Mouse (Mus musculus): Measurements from ENCODE around the gene Aff1. TPM values are rescaled to one million over a fixed set of nuclear protein-coding genes. Genes with fewer than 3 reads are reported as not detected.

The Aff1 gene
- polyA plus RNA-seq, 1 experiment: 13.6 TPM

DNA sequence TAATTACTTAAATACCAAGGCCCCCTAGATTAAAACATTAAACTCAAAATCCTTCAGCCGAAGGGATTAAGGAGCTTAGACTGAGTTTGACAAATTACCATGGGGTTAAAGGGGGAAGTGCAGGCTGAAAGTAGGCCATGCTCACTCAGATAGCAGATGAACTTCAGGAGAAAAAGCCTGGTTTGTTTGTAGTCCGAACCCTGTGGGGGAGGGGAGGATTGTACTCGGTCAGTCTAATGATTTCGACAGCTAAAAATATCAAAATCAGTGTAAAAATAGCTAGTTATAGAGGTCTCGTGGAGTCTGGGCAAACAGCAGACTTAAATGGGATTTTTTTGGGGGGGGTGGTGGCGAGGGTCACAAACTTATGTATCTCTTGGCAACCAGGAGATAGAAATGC lies 96.3 kb downstream of the Aff1 start:
- H3K9me3 ChIP-seq: no peaks in the 10 kb centered on the region
- H3K4me1 ChIP-seq: peaks cover 21% of the 10 kb centered on the region
- no peak overlapping the region for H3K4me3 ChIP-seq (replicated peaks)
- no peaks in the 10 kb centered on the region for H3K27me3 ChIP-seq (replicated peaks)
- TF ChIP-seq GATA1 (IDR thresholded peaks at IDR 0.05; ENCODE audit: borderline replicate concordance, low read length) (no peak), FLI1 (IDR thresholded peaks at IDR 0.05; ENCODE audit: low read length) (no peak)
- H3K36me3 ChIP-seq (replicated peaks; ENCODE audit: low read length): peaks cover 91% of the 10 kb centered on the region

DNA sequence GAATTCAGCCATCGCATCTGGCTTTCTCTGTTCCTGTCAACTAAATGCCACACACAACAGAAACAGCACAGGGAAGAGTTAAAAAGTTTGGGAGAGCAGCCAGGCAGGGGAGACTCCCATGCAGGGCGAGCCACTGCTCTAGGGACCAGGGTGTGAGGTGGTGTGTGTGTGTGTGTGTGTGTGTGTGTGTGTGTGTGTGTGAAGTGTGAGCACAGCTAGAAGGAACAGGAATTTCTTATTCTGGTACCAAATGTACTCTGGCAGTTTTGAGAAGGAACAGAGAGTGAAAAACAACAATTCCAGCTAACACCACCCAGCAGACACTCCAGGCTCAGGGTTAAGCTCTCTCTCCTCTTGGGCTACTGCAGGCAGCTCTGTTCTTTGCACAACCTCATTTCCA lies 96.8 kb downstream of the Aff1 start:
- H3K9me3 ChIP-seq: no peaks in the 10 kb centered on the region
- no peaks in the 10 kb centered on the region for H3K27me3 ChIP-seq (replicated peaks)
- no peak overlapping the region for H3K4me3 ChIP-seq (replicated peaks)
- H3K36me3 ChIP-seq (replicated peaks; ENCODE audit: low read length): peaks cover 91% of the 10 kb centered on the region
- TF ChIP-seq GATA1 (IDR thresholded peaks at IDR 0.05; ENCODE audit: borderline replicate concordance, low read length) (no peak), FLI1 (IDR thresholded peaks at IDR 0.05; ENCODE audit: low read length) (no peak)
- H3K4me1 ChIP-seq: peaks cover 18% of the 10 kb centered on the region

DNA sequence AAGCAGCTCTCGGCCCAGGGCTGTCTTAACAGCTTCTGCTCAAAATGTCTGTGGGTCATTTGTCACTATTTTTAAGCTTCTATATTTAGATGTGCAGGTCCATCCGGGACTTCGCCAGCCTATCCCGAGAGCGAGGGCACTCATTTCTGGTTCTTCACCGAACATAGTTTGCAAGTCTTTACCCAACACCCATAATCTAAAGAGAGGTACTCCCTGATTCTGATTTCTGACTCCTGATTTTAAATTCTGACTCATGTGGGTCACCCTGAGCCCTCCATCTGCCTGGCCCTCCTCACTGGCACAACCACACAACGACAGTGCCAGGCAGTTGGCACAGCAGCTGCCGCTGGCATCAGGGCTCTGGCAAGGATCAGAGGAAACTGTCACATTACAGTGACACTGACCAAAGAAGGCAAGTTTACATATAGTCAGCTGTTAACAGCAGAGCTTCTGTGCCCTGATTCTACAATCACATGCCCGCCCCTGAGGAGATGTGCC lies 97.5 kb downstream of the Aff1 start:
- no peaks in the 10 kb centered on the region for H3K27me3 ChIP-seq (replicated peaks)
- no peak overlapping the region for H3K4me3 ChIP-seq (replicated peaks)
- peaks cover 19% of the 10 kb centered on the region for H3K4me1 ChIP-seq
- H3K9me3 ChIP-seq: no peaks in the 10 kb centered on the region
- peaks cover 90% of the 10 kb centered on the region for H3K36me3 ChIP-seq (replicated peaks; ENCODE audit: low read length)
- no peak for TF ChIP-seq GATA1 (IDR thresholded peaks at IDR 0.05; ENCODE audit: borderline replicate concordance, low read length)
- TF ChIP-seq FLI1 (IDR thresholded peaks at IDR 0.05; ENCODE audit: low read length): no peak

DNA sequence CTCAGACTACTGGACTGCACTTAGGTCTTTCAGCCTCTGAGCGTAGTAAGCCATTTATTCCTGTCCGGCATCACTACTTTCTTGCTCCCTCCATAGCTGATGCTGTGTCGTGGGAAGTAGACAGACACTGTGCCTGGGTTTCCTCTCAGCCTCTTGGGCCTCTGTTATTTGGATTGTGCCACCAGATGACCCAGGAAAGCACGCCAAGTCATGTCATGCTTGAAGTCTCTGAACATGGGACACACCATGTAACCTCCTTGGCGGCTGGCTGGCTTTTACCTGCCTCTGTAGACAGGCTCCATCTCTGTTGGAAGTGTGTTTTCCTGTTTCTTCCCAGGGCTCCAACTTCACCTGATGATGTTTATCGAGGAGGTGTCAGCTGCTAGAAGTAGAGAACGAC lies 99.6 kb downstream of the Aff1 start:
- Histone ChIP-seq H3K27me3 (replicated peaks) (no peaks in the 10 kb centered on the region), H3K4me3 (replicated peaks) (no peak overlapping the region), H3K36me3 (replicated peaks; ENCODE audit: low read length) (peaks cover 82% of the 10 kb centered on the region), H3K4me1 (peaks cover 40% of the 10 kb centered on the region), H3K9me3 (no peaks in the 10 kb centered on the region)
- TF ChIP-seq GATA1 (IDR thresholded peaks at IDR 0.05; ENCODE audit: borderline replicate concordance, low read length) (no peak), FLI1 (IDR thresholded peaks at IDR 0.05; ENCODE audit: low read length) (no peak)

DNA sequence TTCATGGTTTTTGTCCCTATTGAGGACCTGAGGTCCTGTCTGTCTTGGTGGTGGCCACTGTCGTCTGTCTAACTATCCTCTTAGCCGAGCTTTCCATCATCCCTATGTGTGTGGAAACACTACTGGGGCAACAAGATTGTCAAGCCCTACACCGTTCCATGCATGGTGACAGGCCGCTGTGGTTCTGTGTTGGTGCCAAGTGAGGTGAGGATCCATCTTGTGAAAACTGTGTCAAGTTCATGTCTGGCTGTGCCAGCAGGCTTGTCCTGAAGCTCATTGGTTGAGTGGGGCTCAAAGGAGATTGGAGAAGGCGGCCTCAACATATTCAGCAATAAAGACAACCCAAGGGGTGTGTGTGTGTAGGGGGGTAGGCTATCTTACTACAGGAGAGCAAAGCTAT lies 102.9 kb downstream of the Aff1 start:
- Histone ChIP-seq H3K9me3 (no peaks in the 10 kb centered on the region), H3K27me3 (replicated peaks) (no peaks in the 10 kb centered on the region), H3K4me1 (peaks cover 49% of the 10 kb centered on the region), H3K4me3 (replicated peaks) (no peak overlapping the region), H3K36me3 (replicated peaks; ENCODE audit: low read length) (peaks cover 78% of the 10 kb centered on the region)
- TF ChIP-seq GATA1 (IDR thresholded peaks at IDR 0.05; ENCODE audit: borderline replicate concordance, low read length) (no peak), FLI1 (IDR thresholded peaks at IDR 0.05; ENCODE audit: low read length) (no peak)

DNA sequence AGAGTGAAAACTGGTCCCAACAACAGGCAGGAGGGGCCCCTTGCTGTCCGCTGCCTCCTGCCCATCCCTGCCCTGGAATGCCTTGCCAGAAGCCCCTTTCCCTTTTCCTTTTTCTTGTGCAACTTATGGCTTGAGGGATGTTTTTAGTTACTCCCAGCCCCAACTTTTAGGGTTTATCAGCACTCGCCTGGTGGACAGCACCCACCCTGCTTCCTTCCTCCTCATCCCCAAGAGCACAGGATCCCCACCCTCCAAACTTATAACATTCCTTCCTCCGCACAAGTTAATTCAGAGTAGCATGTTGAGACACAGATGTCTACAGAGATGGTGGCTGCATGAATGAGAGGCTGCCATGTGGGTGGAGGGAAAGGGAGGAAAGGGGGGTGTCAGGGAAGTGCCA lies 103.9 kb downstream of the Aff1 start:
- TF ChIP-seq GATA1 (IDR thresholded peaks at IDR 0.05; ENCODE audit: borderline replicate concordance, low read length) (no peak), FLI1 (IDR thresholded peaks at IDR 0.05; ENCODE audit: low read length) (no peak)
- no peak overlapping the region for H3K4me3 ChIP-seq (replicated peaks)
- H3K4me1 ChIP-seq: peaks cover 55% of the 10 kb centered on the region
- H3K27me3 ChIP-seq (replicated peaks): no peaks in the 10 kb centered on the region
- no peaks in the 10 kb centered on the region for H3K9me3 ChIP-seq
- H3K36me3 ChIP-seq (replicated peaks; ENCODE audit: low read length): peaks cover 81% of the 10 kb centered on the region

DNA sequence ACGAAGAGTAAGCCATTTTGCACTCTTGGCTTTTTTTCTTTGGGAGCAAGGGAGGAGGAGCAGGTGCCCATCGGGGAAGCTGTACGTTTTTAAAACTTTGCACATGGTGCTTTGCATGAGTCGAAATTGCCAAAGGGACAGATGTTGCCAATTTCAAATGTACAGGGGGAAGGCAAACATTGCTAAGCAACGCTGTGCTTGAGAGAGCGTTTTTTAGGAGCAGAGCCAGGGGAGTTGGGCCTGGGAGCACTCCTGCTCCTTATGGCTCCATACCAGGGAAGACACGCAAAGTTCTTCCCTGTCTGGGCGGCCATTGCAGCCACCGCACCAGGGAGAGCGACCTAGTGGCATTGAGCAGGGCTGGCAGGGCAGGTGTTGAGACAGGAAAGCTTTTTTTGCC lies 105.6 kb downstream of the Aff1 start:
- peaks cover 76% of the 10 kb centered on the region for H3K36me3 ChIP-seq (replicated peaks; ENCODE audit: low read length)
- H3K9me3 ChIP-seq: no peaks in the 10 kb centered on the region

DNA sequence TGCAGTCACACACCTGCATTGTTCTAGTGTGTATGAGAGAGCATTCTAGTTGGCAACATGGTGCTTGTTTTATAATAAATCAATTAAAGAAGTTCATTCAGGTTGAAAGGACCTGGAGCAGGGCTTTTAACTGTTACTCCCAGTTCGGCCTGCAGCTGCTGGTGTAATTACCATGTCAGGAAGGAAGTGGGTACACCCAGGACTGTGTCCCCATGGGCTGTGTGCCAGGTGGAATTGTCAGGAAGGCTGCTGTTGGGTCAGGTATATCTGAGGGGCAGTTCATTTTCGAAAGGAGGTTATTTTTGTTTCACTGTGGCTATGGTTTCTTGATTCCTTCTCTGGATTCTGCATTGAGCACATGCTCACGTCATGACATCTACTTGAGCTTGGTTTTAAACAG lies 107.3 kb downstream of the Aff1 start:
- H3K4me1 ChIP-seq: peaks cover 66% of the 10 kb centered on the region
- H3K27me3 ChIP-seq (replicated peaks): no peaks in the 10 kb centered on the region
- no peak for TF ChIP-seq FLI1 (IDR thresholded peaks at IDR 0.05; ENCODE audit: low read length)
- no peak for TF ChIP-seq GATA1 (IDR thresholded peaks at IDR 0.05; ENCODE audit: borderline replicate concordance, low read length)
- H3K9me3 ChIP-seq: no peaks in the 10 kb centered on the region
- no peak overlapping the region for H3K4me3 ChIP-seq (replicated peaks)
- H3K36me3 ChIP-seq (replicated peaks; ENCODE audit: low read length): peaks cover 62% of the 10 kb centered on the region

More for the DNA sequence above, 105.6 kb downstream of the Aff1 start:
- H3K4me3 ChIP-seq (replicated peaks): no peak overlapping the region
- H3K27me3 ChIP-seq (replicated peaks): no peaks in the 10 kb centered on the region
- H3K4me1 ChIP-seq: peaks cover 55% of the 10 kb centered on the region
- no peak for TF ChIP-seq GATA1 (IDR thresholded peaks at IDR 0.05; ENCODE audit: borderline replicate concordance, low read length)
- no peak for TF ChIP-seq FLI1 (IDR thresholded peaks at IDR 0.05; ENCODE audit: low read length)

DNA sequence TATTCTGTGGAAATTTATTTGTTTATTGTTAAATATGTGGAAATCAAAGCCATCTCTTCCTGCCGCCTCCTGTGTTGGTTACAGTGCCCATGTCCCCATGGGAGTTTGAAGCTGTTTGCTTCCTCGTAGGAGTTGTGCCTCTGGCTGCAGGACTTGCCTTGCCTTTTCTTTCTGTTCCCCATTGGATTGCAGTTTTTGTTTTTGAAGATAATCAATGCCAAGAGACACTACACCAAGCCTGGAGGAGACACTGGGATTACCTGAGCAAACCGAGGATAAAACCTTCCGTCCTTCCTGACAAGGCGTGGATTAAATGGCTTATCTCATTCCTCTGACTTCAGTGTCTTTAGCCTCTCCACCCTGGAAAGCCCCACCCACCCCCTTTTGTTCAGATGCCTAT lies 107.8 kb downstream of the Aff1 start:
- Histone ChIP-seq H3K4me1 (peaks cover 61% of the 10 kb centered on the region), H3K27me3 (replicated peaks) (no peaks in the 10 kb centered on the region), H3K4me3 (replicated peaks) (no peak overlapping the region), H3K9me3 (no peaks in the 10 kb centered on the region), H3K36me3 (replicated peaks; ENCODE audit: low read length) (peaks cover 57% of the 10 kb centered on the region)
- no peak for TF ChIP-seq FLI1 (IDR thresholded peaks at IDR 0.05; ENCODE audit: low read length)
- TF ChIP-seq GATA1 (IDR thresholded peaks at IDR 0.05; ENCODE audit: borderline replicate concordance, low read length): no peak

DNA sequence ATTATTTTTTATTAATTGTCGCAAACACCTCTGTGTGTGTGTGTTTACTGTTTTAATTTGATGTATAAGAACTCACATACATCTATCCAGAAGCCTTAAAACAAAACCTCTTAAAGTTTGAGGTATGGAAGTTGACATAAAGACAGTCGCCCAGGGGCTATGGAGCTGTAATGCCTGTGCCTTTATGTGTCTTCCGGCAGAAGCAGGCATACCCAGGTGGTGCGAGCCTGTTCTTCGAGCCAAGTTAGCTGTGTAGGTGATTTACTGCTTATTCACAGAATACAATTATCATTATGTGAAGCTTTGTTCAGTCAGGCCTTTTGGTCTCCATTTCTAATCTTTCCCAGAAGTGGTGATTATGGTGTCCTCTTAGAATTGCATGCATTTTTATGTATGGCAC lies 111.2 kb downstream of the Aff1 start:
- H3K36me3 ChIP-seq (replicated peaks; ENCODE audit: low read length): peaks cover 47% of the 10 kb centered on the region
- H3K27me3 ChIP-seq (replicated peaks): no peaks in the 10 kb centered on the region
- no peak overlapping the region for H3K4me3 ChIP-seq (replicated peaks)
- H3K4me1 ChIP-seq: peaks cover 59% of the 10 kb centered on the region
- no peak for TF ChIP-seq GATA1 (IDR thresholded peaks at IDR 0.05; ENCODE audit: borderline replicate concordance, low read length)
- no peaks in the 10 kb centered on the region for H3K9me3 ChIP-seq

All from megakaryocyte, embryonic 14.5 days (primary cell).